Mouse (Mus musculus) olfactory bulb, adult 2 months (tissue): ENCODE results near the gene Faiml. TPM values are rescaled to one million over a fixed set of nuclear protein-coding genes. Genes with fewer than 3 reads are reported as not detected.

ENCODE experiments used
- H3K27ac ChIP-seq: fragments of 200-500 bp; 2 replicates; pipeline ENCODE4 v1.5.1; 2012; ENCODE audit warnings: low read depth, low read length; ENCODE audit not compliant: insufficient read depth
- H3K4me1 ChIP-seq: fragments of 200-500 bp; 2 replicates; pipeline ENCODE4 v1.6.1; 2012; ENCODE audit warnings: low read length; ENCODE audit not compliant: control insufficient read depth, insufficient read depth
- H3K4me3 ChIP-seq: fragments of 200-500 bp; 2 replicates; pipeline ENCODE4 v1.5.1; 2012; ENCODE audit warnings: mild to moderate bottlenecking, low read depth, low read length, moderate library complexity; ENCODE audit not compliant: insufficient read depth
- CTCF ChIP-seq: fragments of 200-500 bp; IDR thresholded peaks from 2 replicates; pipeline ENCODE4 v1.5.1; 2012; ENCODE audit warnings: low read depth, mild to moderate bottlenecking, low read length, moderate library complexity; ENCODE audit not compliant: insufficient read depth
- POLR2A ChIP-seq: fragments of 200-500 bp; IDR thresholded peaks from 2 replicates; pipeline ENCODE4 v1.6.1; 2012; ENCODE audit warnings: mild to moderate bottlenecking, low read depth, low read length, moderate library complexity; ENCODE audit not compliant: insufficient read depth
- WGBS: fragments of 180-500 bp; shearing (Covaris S2); methylation state at CpG from one replicate; pipeline ENCODE4 v1.1.7; 2018; 5-methylcytosine and 5-hydroxymethylcytosine counted together
- polyA plus RNA-seq: library from polyadenylated mRNA; stranded (reverse); fragments of >200 nt; gene quantifications from 2 replicates; pipeline ENCODE4 v1.2.4, GENCODE M21; 2012; ENCODE audit warnings: low replicate concordance; ENCODE audit not compliant: missing spikeins, insufficient read depth, insufficient read length

Faiml gene
- polyA plus RNA-seq, 1 experiment = not detected

DNA sequence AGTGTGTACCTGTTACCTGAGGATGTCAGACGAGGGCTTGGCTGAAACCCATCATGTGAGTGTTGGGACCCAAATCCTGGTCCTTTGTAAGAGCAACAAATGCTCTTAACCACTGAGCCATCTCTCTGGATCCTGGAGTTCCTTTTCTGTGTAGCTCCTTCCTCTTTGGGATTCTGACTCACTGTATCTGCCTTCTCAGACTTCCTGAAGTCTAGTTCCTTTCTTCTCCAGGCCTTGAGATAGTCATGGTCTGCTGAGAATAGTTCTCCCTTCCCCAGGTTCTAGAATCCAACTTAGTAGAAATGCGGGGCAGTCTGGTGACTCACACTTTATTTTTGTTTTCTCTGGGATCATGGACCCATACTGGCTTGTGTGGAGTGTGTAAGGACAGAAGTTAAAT is 24.4 kb downstream of the Faiml start:
- H3K4me1 ChIP-seq = no peaks in the 10 kb centered on the region
- H3K27ac ChIP-seq = no peak overlapping the region
- 65% methylated on average over 2 of the region's 2 CpGs for WGBS
- H3K4me3 ChIP-seq = no peak overlapping the region
- TF ChIP-seq POLR2A (no peak), CTCF (no peak)

DNA sequence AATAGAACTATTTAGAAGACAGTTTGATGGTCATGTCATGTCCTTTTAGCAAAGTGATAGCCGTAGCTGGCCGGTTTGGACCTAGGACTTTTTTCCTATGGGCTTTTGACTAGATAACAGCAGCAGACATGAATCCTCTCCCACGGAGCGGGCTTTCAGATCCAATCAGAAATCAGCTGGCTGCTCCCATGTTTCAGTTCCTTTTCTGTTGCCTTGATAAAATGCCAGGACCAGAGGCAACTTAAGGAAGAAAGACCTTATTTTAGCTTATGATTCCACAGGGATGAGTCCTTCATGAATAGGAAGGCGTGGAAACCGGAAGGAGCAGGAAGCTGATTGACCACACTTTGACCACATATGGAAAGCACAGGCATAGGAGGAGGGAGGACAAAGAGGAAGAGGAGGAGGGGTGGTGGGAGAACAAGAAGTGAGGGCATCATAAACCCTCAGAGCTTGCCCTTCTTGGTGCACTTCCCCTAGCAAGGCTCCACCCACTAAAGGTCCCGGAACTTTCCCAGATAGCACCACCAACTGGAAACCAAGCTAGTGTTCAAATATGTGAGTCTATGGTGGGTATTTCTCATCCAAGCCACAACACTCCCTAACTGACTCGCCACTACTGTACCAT is 53.9 kb downstream of the Faiml start:
- no peaks in the 10 kb centered on the region; the same call in 1 of the 2 replicates for H3K4me1 ChIP-seq
- H3K27ac ChIP-seq = no peak overlapping the region
- WGBS = 89% methylated on average over 8 of the region's 8 CpGs
- TF ChIP-seq POLR2A = no peak
- no peak for TF ChIP-seq CTCF
- H3K4me3 ChIP-seq = no peak overlapping the region

DNA sequence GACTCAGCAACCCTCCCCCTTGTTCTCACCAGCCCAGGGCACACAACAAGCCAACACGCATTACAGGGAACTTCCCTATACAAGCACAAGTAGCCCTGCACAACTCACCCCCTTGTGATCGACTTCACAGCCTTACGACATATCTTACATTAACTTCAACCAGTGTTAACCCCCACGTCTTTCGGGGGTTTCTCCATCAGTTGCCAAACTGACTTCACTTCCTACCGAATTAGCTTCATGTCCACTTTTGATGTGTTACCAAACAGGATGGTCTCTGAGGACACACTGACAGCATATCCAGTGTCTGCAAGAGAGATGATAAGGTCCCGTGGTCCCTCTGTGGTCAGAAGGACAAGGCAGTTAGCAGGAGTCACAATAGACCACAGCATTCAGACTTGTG is 54.9 kb downstream of the Faiml start:
- 93% methylated on average over 7 of the region's 7 CpGs for WGBS
- Histone ChIP-seq H3K4me3 (no peak overlapping the region), H3K27ac (no peak overlapping the region), H3K4me1 (no peaks in the 10 kb centered on the region; the same call in 1 of the 2 replicates)
- no peak for TF ChIP-seq POLR2A
- TF ChIP-seq CTCF = no peak

DNA sequence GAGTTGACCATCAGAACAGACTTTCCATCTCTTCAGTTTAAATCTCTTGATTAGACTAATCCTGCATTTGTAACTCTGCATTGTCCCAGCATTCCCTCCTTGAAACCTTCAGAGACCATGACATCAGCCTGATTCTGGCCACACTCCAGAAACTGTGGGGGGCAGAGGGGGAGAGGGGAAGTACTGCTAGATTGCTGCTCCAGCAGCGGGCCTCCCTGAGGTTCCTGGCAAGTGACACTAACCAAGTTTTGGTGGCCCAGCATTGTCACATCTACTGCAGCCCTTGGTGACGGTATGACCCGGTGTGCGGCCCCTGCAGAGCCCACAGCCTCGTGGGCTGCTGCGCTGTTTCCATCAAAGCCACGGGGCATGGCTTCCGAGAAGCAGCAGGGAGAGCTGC is 56.8 kb downstream of the Faiml start:
- H3K4me3 ChIP-seq = no peak overlapping the region
- TF ChIP-seq CTCF (no peak), POLR2A (no peak)

More for the DNA sequence above, 56.8 kb downstream of the Faiml start:
- 49% methylated on average over 8 of the region's 8 CpGs for WGBS
- Histone ChIP-seq H3K27ac (no peak overlapping the region), H3K4me1 (no peaks in the 10 kb centered on the region; the same call in 1 of the 2 replicates)

Other genes with a start within 250 kb of the Faiml start
- gene Gm1123, start 201.5 kb downstream of the Faiml start, polyA plus RNA-seq = not detected in 2 replicates
- not detected in 2 replicates for gene Pik3cb, start 96.6 kb downstream of the Faiml start, polyA plus RNA-seq
- gene Cep70, start 6.1 kb upstream of the Faiml start, polyA plus RNA-seq = not detected in 2 replicates
- gene Esyt3, start 121.3 kb upstream of the Faiml start, polyA plus RNA-seq = not detected in 2 replicates
- gene Mras, start 200.1 kb upstream of the Faiml start, polyA plus RNA-seq = not detected in 2 replicates
- gene Nme9, start 214.2 kb upstream of the Faiml start, polyA plus RNA-seq = not detected in 2 replicates